Mouse (Mus musculus): ENCODE measurements around the gene Metap1d. TPM values are rescaled to one million over a fixed set of nuclear protein-coding genes. Genes with fewer than 3 reads are reported as not detected.

Metap1d gene
- total and polyA plus RNA-seq, 2 experiments from 2014 or later, result 16.6 to 25.3 TPM

DNA sequence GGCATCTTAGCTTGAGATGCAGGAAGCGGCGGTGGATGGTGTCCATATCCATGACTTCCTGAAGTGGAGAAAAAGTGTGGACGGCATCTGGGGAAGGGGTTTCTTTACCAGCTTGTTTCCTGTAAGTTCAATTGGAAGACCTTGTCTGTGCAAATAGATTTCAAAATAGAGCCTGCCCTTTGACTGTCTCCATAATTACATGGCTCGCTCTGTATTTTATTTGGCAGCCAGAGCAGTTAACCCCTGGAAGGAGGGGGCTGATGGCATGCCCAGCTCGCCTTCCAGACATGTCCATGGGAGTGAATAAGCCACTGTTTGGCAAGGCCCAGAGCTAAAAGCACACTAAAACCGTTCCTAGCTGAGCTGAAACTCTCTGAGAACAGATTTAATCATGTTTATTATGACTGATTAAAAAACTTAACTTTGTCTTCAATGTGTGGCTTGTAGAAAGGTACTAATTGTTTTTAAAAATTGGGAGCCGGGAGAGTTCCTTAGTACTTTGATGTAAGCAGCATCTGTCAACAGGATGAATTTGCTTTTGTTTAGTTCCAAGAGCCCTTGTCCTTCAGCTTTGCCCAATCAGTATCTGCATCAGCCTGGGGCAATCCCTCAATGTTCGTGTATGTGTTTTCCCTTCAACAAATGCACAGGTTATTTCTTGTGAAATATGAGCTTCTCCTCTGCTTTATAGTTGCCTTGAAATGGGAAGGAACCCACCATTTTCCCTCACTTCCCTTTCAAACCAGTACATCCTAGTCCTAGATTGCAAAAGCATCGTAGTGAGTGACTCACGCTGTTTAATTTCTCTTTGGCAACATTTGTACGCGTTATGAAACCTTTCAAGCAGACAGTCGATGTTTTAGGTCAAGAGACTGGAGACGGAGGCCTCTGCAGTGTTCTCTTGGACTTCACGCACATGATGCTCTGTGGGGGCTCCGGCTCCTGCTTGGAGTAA is 46.5 kb downstream of the Metap1d start:
- no peak overlapping the region for H3K4me2 ChIP-seq (ENCODE audit: low read depth)
- no peak overlapping the region for H3K4me3 ChIP-seq (ENCODE audit: low read depth, low read length)
- DNase-seq (no peak), ATAC-seq (peak; percentile 8; the same call in 1 of the 2 replicates)
- no peaks in the 10 kb centered on the region for H3K27me3 ChIP-seq (ENCODE audit: insufficient read depth, low read length)
- no peak overlapping the region for H3K9ac ChIP-seq
- H3K27ac ChIP-seq (ENCODE audit: low read depth, low read length), result no peak overlapping the region
- no peak for TF ChIP-seq CTCF (IDR thresholded peaks at IDR 0.05; ENCODE audit: low read depth)
- no peaks in the 10 kb centered on the region for H3K9me3 ChIP-seq (ENCODE audit: low read length)
- WGBS, result 48% methylated on average over 16 of the region's 16 CpGs
- H3K4me1 ChIP-seq (ENCODE audit: insufficient read depth), result no peaks in the 10 kb centered on the region
- no peaks in the 10 kb centered on the region for H3K36me3 ChIP-seq (ENCODE audit: insufficient read depth)

DNA sequence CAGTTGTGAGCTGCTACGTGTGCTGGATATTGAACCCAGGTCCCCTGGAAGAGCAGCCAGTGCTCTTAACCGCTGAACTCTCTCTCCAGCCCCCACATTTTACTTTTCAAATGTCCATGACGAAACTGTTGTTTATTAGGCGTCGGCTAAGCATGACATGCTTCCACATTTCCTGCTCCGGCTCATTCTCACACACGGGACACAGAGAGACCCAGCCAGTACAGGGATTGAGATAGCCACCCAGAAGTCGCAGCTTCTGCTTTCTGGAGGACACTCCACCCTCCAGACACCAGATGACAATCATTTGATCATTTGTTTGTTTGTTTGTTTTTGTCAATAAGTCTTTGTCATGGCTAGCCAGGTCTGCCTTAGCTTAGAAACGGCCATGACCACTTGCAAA is 51.8 kb downstream of the Metap1d start:
- Histone ChIP-seq H3K9me3 (ENCODE audit: low read length) (no peaks in the 10 kb centered on the region), H3K36me3 (ENCODE audit: insufficient read depth) (no peaks in the 10 kb centered on the region), H3K4me2 (ENCODE audit: low read depth) (no peak overlapping the region), H3K9ac (no peak overlapping the region), H3K4me1 (ENCODE audit: insufficient read depth) (no peaks in the 10 kb centered on the region), H3K27ac (ENCODE audit: low read depth, low read length) (no peak overlapping the region), H3K27me3 (ENCODE audit: insufficient read depth, low read length) (no peaks in the 10 kb centered on the region), H3K4me3 (ENCODE audit: low read depth, low read length) (no peak overlapping the region)
- DNase-seq (no peak), ATAC-seq (no peak)
- no peak for TF ChIP-seq CTCF (IDR thresholded peaks at IDR 0.05; ENCODE audit: low read depth)
- 85% methylated on average over 9 of the region's 9 CpGs for WGBS

GRCm38 (mm10) chr2:71511209-71511608 is 58.1 kb downstream of the Metap1d start:
- no peak for TF ChIP-seq CTCF (IDR thresholded peaks at IDR 0.05; ENCODE audit: low read depth)
- Histone ChIP-seq H3K4me2 (ENCODE audit: low read depth) (no peak overlapping the region), H3K27ac (ENCODE audit: low read depth, low read length) (no peak overlapping the region), H3K4me1 (ENCODE audit: insufficient read depth) (no peaks in the 10 kb centered on the region), H3K9me3 (ENCODE audit: low read length) (no peaks in the 10 kb centered on the region), H3K27me3 (ENCODE audit: insufficient read depth, low read length) (no peaks in the 10 kb centered on the region), H3K36me3 (ENCODE audit: insufficient read depth) (no peaks in the 10 kb centered on the region), H3K9ac (no peak overlapping the region), H3K4me3 (ENCODE audit: low read depth, low read length) (no peak overlapping the region)
- DNase-seq, result no peak
- 86% methylated on average over 7 of the region's 7 CpGs for WGBS
- no peak for ATAC-seq

DNA sequence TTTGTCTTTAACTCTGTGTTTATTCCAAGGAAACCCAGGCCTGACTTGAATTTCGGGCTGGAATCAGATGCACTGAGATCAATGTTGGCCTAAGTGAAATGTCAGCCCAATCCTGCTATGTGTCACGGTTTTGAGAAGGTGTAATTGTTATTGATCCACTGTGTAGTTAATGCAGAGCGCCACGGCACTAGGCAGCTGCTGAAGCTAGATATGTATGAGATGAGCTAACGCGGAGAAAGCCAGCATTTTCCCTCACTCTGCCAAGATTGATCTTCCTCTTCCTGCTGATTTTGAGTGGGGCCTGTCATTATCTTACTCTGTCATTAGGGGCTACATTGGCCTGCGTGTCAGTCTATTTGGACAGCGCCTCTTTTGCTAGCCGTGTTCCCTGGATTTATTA is 59.2 kb downstream of the Metap1d start:
- H3K27me3 ChIP-seq (ENCODE audit: insufficient read depth, low read length), result no peaks in the 10 kb centered on the region
- WGBS, result 63% methylated on average over 9 of the region's 9 CpGs
- H3K4me1 ChIP-seq (ENCODE audit: insufficient read depth), result no peaks in the 10 kb centered on the region
- TF ChIP-seq CTCF (IDR thresholded peaks at IDR 0.05; ENCODE audit: low read depth), result no peak
- H3K4me2 ChIP-seq (ENCODE audit: low read depth), result no peak overlapping the region
- no peak overlapping the region for H3K4me3 ChIP-seq (ENCODE audit: low read depth, low read length)
- ATAC-seq (peak; percentile 54), DNase-seq (peak; percentile 50)
- H3K36me3 ChIP-seq (ENCODE audit: insufficient read depth), result no peaks in the 10 kb centered on the region
- peak overlapping the region; percentile 51 for H3K27ac ChIP-seq (ENCODE audit: low read depth, low read length)
- H3K9ac ChIP-seq, result no peak overlapping the region
- no peaks in the 10 kb centered on the region for H3K9me3 ChIP-seq (ENCODE audit: low read length)

DNA sequence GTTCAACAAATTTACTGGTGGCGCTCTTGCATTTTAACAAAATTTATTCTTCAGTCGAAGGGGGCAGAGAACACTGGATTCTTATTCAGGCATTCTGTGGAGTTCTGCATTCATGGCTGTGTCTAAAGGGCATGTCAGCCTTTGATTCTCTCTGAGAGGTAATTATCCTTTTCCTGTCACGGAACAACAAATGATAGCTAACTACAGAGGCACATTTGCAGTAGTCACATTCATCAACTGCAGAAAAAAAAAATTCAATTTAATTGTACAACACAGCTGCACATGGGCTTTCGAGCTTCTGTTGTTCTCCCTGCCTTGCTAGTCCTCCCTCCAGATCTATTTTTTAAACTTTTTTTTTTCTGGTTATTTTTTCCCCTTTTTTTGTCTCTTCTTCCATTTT is 63.9 kb downstream of the Metap1d start:
- Histone ChIP-seq H3K4me3 (ENCODE audit: low read depth, low read length) (no peak overlapping the region), H3K36me3 (ENCODE audit: insufficient read depth) (no peaks in the 10 kb centered on the region), H3K9me3 (ENCODE audit: low read length) (no peaks in the 10 kb centered on the region), H3K27ac (ENCODE audit: low read depth, low read length) (peak overlapping the region; percentile 64), H3K4me2 (ENCODE audit: low read depth) (no peak overlapping the region), H3K4me1 (ENCODE audit: insufficient read depth) (no peaks in the 10 kb centered on the region; the same call in 1 of the 2 replicates), H3K27me3 (ENCODE audit: insufficient read depth, low read length) (no peaks in the 10 kb centered on the region), H3K9ac (no peak overlapping the region)
- no peak for TF ChIP-seq CTCF (IDR thresholded peaks at IDR 0.05; ENCODE audit: low read depth)
- ATAC-seq (peak; percentile 78), DNase-seq (peak; percentile 53)
- 22% methylated on average over 4 of the region's 4 CpGs for whole genome bisulfite sequencing

DNA sequence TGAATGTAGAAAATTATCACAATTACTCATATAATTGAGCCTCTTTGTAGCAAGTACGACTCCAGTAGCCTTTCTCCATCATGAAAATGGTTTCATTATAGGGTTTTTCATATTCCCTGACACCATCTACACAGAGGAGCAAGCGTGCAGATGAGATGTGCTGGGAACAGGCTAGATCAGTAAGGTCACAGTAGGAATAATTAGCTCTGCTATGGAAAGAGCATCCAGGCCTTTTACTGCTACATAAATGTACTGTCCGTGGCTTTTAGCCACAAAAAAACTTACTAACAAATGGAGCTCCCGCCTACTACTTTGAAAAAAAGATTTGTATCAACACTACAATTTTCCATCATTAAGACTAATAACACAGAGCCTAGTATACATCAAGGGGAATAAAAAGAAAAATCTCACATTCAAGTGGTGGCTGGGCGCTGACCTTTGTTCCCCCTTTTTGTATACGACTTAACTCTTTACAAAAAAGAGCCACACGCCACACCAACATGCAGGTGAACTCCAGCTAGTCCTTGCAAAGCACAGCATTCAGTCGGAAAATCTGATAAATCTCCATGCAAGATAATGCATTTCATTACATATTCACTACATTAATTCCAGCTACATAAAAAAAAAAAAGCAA is 64.5 kb downstream of the Metap1d start:
- peak; percentile 87 for ATAC-seq
- Histone ChIP-seq H3K9me3 (ENCODE audit: low read length) (no peaks in the 10 kb centered on the region), H3K4me3 (ENCODE audit: low read depth, low read length) (no peak overlapping the region), H3K36me3 (ENCODE audit: insufficient read depth) (no peaks in the 10 kb centered on the region), H3K27ac (ENCODE audit: low read depth, low read length) (peak overlapping the region; percentile 64), H3K4me2 (ENCODE audit: low read depth) (no peak overlapping the region), H3K9ac (no peak overlapping the region), H3K4me1 (ENCODE audit: insufficient read depth) (no peaks in the 10 kb centered on the region; the same call in 1 of the 2 replicates), H3K27me3 (ENCODE audit: insufficient read depth, low read length) (no peaks in the 10 kb centered on the region)
- WGBS, result 39% methylated on average over 8 of the region's 8 CpGs
- TF ChIP-seq CTCF (IDR thresholded peaks at IDR 0.05; ENCODE audit: low read depth), result no peak
- DNase-seq, result peak; percentile 49

GRCm38 (mm10) chr2:71522871-71523270 is 69.8 kb downstream of the Metap1d start:
- DNase-seq (peak; percentile 15), ATAC-seq (no peak)
- no peak for TF ChIP-seq CTCF (IDR thresholded peaks at IDR 0.05; ENCODE audit: low read depth)
- Histone ChIP-seq H3K4me1 (ENCODE audit: insufficient read depth) (peaks cover 3% of the 10 kb centered on the region), H3K27me3 (ENCODE audit: insufficient read depth, low read length) (peaks cover 26% of the 10 kb centered on the region), H3K4me2 (ENCODE audit: low read depth) (0 out of 2 replicates have a peak overlapping the region, but pooled peaks have one; percentile 19), H3K4me3 (ENCODE audit: low read depth, low read length) (no peak overlapping the region), H3K36me3 (ENCODE audit: insufficient read depth) (no peaks in the 10 kb centered on the region), H3K9ac (no peak overlapping the region), H3K27ac (ENCODE audit: low read depth, low read length) (peak overlapping the region; percentile 29; the same call in 1 of the 2 replicates), H3K9me3 (ENCODE audit: low read length) (no peaks in the 10 kb centered on the region)
- WGBS, result 69% methylated on average over 4 of the region's 4 CpGs
